Mouse (Mus musculus): Measurements from ENCODE around the gene Ptpn12. TPM values are rescaled to one million over a fixed set of nuclear protein-coding genes. Genes with fewer than 3 reads are reported as not detected.
"Not testable (repeated sequence)": the region's sequence is repeated elsewhere in the genome, so short reads cannot be mapped to it uniquely, and the experiment has no call there.

Gene Ptpn12
- polyA plus RNA-seq, 1 experiment from 2014 or later, result 24.6 TPM

DNA sequence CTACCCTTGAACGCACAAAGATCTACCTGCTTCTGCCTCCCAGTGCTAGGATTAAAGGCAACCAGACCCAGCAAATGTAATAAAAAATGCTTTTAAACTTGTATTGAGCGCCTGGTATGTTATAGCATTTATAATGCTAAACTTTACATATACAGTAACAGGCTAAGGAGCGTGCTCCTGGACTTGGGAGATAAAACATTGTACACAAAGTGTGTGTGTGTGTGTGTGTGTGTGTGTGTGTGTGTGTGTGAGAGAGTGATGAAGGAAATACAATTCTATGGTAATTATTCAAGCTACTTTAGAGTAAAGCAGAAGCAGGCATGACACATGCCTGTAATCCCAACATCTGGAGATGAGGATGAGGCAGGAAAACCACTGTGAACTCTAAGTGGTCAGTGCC is 99.4 kb downstream of the Ptpn12 start, which contains the start of gene Rsbn1l:
Rsbn1l (minus strand) TSS at position 101 of the 400 bp plus-strand sequence.
- WGBS, result 95% methylated on average over 3 of the region's 3 CpGs
- no peaks in the 10 kb centered on the region; the same call in 1 of the 2 replicates for H3K9me3 ChIP-seq (replicated peaks)
- no peak for DNase-seq (ENCODE audit: low spot score)
- H3K4me1 ChIP-seq, result 0 out of 2 replicates have a peak, but pooled peaks cover 4% of the 10 kb centered on the region
- H3K27me3 ChIP-seq (ENCODE audit: low read depth, poor library complexity, severe bottlenecking), result no peaks in the 10 kb centered on the region
- no peak within 1 kb of the TSS for H3K27ac ChIP-seq
- peaks cover 13% of the 10 kb centered on the region for H3K36me3 ChIP-seq
- H3K4me3 ChIP-seq, result no peak within 1 kb of the TSS

DNA sequence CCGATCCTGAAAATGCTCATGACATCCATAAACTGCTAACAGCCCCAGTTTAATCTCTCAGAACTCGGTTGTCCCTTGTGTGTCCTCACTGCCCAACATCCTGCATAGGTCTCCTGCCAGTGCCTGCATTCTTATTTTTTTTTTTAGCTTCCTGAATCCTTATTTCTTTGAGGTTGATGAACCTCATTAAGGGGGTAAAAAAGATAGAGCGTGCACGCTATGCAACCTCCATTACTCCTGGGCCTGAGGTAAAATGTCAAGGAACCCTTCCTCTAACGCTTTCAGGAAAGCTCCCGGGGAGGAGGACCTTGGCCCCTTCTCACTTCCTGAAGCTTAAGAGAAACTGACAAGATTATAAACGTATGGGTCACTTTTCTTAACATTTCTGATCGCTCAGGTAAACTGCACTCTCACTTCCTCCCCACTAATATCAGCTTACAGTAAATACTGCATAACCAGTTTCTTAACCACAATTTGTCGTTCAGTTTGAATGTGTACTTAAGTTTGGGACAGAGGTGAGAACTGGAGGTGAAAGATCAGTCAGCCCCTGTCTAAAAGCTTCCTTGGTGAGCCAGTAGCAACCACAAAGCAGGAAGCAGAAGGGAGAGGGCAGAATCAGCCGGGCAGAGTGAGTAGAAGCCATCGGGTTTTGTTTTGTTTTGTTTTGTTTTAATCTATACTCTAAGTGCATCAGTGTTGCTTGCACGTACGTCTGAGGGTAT is 100.4 kb downstream of the Ptpn12 start:
- Histone ChIP-seq H3K27ac (no peak overlapping the region), H3K4me3 (no peak overlapping the region), H3K27me3 (ENCODE audit: low read depth, poor library complexity, severe bottlenecking) (no peaks in the 10 kb centered on the region), H3K36me3 (peaks cover 13% of the 10 kb centered on the region), H3K4me1 (0 out of 2 replicates have a peak, but pooled peaks cover 4% of the 10 kb centered on the region), H3K9me3 (replicated peaks) (no peaks in the 10 kb centered on the region; the same call in 1 of the 2 replicates)
- DNase-seq (ENCODE audit: low spot score), result no peak
- WGBS, result 76% methylated on average over 13 of the region's 13 CpGs

DNA sequence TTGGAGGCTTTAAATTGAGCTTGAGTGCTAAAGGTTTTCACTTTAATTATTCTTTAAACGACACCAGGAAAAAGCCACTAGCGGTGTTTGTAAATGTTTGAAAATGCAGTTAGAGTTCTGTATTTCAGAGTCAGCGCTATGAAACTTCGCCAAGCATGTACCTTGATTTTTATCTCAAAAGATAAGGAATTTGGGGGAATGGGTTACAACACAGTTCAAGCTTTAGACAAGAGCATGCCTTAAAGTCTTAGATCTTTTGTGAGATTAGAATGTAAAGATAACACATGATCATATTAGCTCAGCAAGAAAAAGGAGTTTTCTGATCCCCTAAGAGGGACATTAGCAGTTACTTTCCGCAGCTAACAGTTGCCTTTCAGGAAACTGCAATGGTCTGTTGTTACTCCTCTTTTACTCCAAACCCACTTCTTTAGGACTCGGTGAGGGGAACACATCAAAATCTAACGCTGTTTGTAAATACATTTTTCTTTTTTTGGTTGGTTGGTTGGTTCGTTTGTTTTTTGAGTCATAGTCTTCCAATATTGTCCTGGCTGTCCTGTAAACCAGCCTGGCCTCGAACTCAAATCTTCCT is 103.3 kb downstream of the Ptpn12 start:
- Histone ChIP-seq H3K27me3 (ENCODE audit: low read depth, poor library complexity, severe bottlenecking) (no peaks in the 10 kb centered on the region), H3K9me3 (replicated peaks) (no peaks in the 10 kb centered on the region; the same call in 1 of the 2 replicates), H3K4me3 (peak overlapping the region; percentile 96), H3K4me1 (peaks cover 16% of the 10 kb centered on the region), H3K36me3 (peaks cover 10% of the 10 kb centered on the region), H3K27ac (peak overlapping the region; percentile 98)
- DNase-seq (ENCODE audit: low spot score), result no peak
- WGBS, result 21% methylated on average over 9 of the region's 9 CpGs

DNA sequence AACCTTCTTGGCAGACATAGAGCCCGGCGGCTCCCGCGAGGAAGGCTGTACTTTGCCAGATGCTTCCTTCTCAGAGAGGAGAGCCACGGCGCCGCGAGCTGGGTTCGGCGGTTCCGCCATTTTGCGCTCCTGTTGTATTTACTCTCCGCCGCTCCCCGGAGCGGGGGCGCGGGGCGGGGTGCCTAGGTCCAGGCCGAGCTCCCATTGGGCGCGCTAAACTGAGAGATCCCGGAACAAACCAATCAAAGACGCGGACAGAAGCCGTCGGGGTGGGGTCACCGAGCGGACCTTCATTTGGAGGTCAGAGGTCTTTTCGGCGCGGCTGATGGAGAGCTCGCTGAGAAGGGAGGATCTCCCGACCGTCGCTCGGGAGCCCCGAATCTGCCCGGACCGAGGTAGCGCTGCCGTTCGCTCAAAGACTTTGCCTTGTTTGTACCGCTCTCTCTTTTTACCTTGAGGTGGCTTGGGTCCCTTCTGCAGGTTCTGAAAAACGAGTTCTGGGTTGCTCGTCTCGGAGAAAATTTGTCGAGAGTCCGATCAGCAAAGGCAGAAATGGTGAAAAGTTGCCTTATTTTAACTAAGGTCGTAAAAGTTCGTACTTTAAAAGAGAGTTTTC is 103.9 kb downstream of the Ptpn12 start:
- peak; percentile 93 for DNase-seq (ENCODE audit: low spot score)
- Histone ChIP-seq H3K4me1 (peaks cover 16% of the 10 kb centered on the region), H3K27ac (peak overlapping the region; percentile 98), H3K27me3 (ENCODE audit: low read depth, poor library complexity, severe bottlenecking) (no peaks in the 10 kb centered on the region), H3K9me3 (replicated peaks) (no peaks in the 10 kb centered on the region; the same call in 1 of the 2 replicates), H3K36me3 (peaks cover 7% of the 10 kb centered on the region), H3K4me3 (peak overlapping the region; percentile 96)
- under 1% methylated on average over 51 of the region's 51 CpGs for WGBS

DNA sequence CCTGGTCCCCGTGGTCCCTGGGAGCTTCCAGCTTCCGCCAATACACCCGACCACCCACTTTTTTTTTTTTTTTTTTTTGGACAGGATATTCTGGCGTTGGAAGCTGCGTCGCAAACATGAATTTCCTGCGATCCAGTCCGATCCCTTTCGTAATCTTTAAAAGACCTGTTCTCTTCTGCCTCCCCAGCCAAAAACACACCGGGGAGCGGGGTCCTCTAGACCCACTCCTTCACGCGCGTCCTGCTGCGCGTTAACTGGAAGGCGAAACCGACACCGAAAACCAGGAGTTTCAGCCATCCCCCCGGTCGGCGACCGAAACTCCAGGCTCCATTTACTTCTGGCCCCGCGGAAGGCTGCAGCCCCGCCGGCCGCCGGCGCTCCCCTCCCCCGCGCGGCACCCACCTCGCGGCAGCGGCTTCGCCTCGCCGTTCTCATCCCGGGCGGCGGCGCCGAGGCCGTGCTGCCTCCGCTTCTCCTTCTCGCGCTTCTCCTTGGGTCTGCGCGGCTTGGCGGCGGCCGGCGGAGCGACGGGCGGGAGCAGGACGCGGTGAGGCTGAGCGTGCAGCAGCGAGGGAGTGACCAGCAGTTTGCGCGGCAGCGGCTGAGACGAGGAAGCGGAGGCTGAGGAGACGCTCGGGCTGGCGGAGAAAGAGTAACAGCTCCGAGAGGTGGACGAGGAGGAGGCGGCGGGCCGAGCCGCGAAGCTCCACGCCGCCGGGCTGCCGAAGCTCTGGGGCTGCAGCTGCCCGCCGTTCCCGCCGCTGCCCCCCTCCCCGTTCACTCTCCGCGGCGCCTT is 104.7 kb downstream of the Ptpn12 start:
- peak; percentile 75 for DNase-seq (ENCODE audit: low spot score)
- Histone ChIP-seq H3K36me3 (no peaks in the 10 kb centered on the region), H3K4me3 (peak overlapping the region; percentile 96), H3K27ac (peak overlapping the region; percentile 98), H3K27me3 (ENCODE audit: low read depth, poor library complexity, severe bottlenecking) (no peaks in the 10 kb centered on the region), H3K4me1 (peaks cover 16% of the 10 kb centered on the region), H3K9me3 (replicated peaks) (no peaks in the 10 kb centered on the region)
- under 1% methylated on average over 88 of the region's 88 CpGs for WGBS

DNA sequence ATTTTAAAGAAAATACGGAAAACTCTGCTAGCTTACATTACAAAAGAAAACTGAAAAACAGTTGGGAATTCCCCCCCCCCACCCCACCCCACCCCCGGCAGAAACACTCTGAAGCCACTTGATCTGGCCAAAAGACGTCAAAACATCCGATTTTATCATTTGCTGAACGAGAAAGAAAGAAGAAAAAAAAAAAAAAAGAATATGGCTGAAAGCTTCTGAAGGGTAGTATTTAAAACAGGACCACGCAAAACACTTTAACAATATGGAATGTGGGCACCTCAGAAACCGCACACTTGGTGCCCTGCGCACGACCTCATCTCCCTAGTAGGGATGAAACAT is 105.2 kb downstream of the Ptpn12 start:
- H3K4me3 ChIP-seq, result peak overlapping the region; percentile 96
- no peaks in the 10 kb centered on the region for H3K9me3 ChIP-seq (replicated peaks)
- WGBS, result under 1% methylated on average over 9 of the region's 9 CpGs
- peaks cover 16% of the 10 kb centered on the region for H3K4me1 ChIP-seq
- no peak for DNase-seq (ENCODE audit: low spot score)
- H3K36me3 ChIP-seq, result no peaks in the 10 kb centered on the region
- H3K27me3 ChIP-seq (ENCODE audit: low read depth, poor library complexity, severe bottlenecking), result no peaks in the 10 kb centered on the region
- peak overlapping the region; percentile 98 for H3K27ac ChIP-seq

DNA sequence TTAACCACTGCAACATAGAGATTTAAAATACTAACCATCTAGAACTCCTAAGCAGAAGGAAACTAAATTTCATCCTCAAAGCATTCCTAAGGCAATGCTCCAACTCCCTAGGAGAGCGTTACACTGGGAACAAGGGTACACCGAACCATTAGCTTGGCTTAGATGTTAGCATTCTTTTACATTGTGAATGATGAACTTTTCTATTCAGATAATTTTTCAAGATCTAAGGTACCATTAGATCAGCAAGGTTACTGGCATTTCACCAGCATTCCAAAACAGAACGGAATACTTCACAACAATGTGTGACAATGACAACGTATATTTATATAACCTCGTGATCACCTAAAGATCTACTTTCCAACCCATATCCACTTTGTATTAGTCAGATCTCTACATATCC is 105.6 kb downstream of the Ptpn12 start:
- peaks cover 19% of the 10 kb centered on the region for H3K4me1 ChIP-seq
- H3K27me3 ChIP-seq (ENCODE audit: low read depth, poor library complexity, severe bottlenecking), result no peaks in the 10 kb centered on the region
- 22% methylated on average over 5 of the region's 5 CpGs for WGBS
- H3K9me3 ChIP-seq (replicated peaks), result no peaks in the 10 kb centered on the region
- H3K27ac ChIP-seq, result peak overlapping the region; percentile 98; the same call in 1 of the 2 replicates
- no peaks in the 10 kb centered on the region for H3K36me3 ChIP-seq
- peak overlapping the region; percentile 96 for H3K4me3 ChIP-seq
- DNase-seq (ENCODE audit: low spot score), result no peak

DNA sequence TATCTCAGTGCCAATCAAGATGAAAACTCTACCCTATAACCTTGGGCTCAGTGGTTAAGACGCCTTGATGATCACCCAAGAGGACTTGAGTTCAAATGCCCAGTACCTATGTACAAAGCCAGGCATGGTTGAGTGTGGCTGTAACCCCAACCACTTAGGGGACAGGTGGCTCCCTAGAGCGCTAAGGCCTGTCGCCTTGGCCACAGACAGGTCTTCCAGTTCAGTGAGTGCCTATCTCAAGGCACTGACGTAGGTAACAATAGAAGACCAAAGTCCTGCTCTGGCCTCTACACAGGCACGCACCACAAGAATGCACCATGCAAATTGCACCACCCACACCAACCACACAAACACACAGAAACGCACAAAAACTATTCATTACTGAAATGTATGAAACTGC is 108.8 kb downstream of the Ptpn12 start:
- Histone ChIP-seq H3K27me3 (ENCODE audit: low read depth, poor library complexity, severe bottlenecking) (no peaks in the 10 kb centered on the region), H3K36me3 (no peaks in the 10 kb centered on the region), H3K27ac (no peak overlapping the region), H3K9me3 (replicated peaks) (no peaks in the 10 kb centered on the region), H3K4me1 (peaks cover 16% of the 10 kb centered on the region), H3K4me3 (no peak overlapping the region)
- 97% methylated on average over 6 of the region's 6 CpGs for WGBS
- DNase-seq (ENCODE audit: low spot score), result no peak

DNA sequence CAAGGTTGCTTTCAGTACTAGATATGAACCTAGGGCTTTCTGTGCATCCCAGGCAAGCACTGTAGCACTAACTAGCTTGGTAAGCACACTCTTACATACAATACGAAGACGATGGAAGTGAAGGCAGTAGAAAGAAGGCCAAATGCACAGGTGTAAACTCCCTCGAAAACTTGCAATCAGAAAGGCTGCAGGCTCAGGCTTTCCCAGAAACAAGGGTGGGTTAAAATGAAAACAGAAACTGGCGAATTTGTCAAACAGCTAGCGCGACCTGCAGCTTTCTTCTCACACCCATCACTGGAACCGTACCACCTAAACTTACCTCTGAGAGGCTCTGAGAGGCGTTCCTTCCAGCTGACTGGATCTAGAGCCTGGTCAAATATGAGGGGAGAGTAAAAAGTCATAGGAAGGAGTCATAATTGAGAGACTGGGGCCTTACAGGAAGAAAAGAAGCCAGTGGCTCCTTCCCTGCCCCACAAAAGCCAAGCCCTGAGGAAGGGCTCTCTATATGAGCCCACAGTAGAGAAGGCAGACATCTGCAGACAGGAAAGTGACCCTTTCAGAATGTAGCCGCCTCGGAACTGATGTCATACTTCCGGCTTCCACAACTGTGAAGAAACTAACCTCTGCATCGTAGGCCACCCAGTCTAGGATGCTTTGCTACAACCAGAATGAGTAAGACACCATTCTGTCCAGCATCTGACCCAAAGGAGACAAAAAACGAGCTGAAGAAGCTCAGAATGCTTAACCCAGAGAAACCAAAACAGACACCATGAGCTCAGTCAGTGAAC is 110.6 kb downstream of the Ptpn12 start:
- Histone ChIP-seq H3K9me3 (replicated peaks) (no peaks in the 10 kb centered on the region), H3K4me3 (no peak overlapping the region), H3K27ac (0 out of 2 replicates have a peak overlapping the region, but pooled peaks have one; percentile 11), H3K4me1 (peaks cover 20% of the 10 kb centered on the region), H3K27me3 (ENCODE audit: low read depth, poor library complexity, severe bottlenecking) (no peaks in the 10 kb centered on the region), H3K36me3 (no peaks in the 10 kb centered on the region)
- 87% methylated on average over 13 of the region's 13 CpGs for WGBS
- no peak for DNase-seq (ENCODE audit: low spot score)

DNA sequence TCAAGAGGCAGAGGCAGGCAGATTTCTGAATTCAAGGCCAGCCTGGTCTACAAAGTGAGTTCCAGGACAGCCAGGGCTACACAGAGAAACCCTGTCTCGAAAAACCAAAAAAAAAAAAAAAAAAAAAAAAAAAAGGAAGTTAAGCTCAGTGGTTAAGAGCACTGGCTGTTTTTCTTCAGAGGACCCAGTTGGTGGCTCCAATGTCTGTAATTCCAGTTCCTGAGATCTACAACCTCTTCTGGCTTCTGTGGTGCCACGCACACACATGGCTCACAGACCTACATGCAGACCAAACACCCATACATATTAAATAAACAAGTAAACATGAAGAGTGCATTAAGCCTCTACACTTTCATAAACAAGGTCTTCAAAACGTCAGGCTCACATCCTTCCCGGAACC is 111.9 kb downstream of the Ptpn12 start:
- H3K36me3 ChIP-seq; H3K4me3 ChIP-seq; H3K4me1 ChIP-seq; DNase-seq (ENCODE audit: low spot score); H3K9me3 ChIP-seq (replicated peaks); H3K27ac ChIP-seq; H3K27me3 ChIP-seq (ENCODE audit: low read depth, poor library complexity, severe bottlenecking): not testable (repeated sequence)
- 82% methylated on average over 3 of the region's 4 CpGs for WGBS

DNA sequence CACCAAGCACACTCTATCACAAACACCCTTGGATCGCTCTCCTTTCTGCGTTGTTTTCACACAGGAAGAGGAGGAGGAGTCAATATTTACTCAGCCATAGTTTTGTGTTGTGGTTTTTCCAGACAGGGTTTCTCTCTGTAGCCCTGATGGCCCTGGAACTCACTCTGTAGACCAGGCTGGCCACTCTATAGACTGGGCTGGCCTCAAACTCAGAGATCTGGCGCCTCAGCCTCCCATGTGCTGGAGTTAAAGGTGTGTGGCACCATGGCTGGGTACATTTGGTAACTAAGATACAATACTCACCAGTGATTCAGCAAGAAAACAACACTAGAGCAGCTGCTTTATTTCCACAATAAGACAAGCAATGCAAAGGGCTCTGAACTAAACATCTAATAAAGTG is 113.2 kb downstream of the Ptpn12 start:
- Histone ChIP-seq H3K36me3 (no peaks in the 10 kb centered on the region), H3K27ac (no peak overlapping the region), H3K4me1 (peaks cover 9% of the 10 kb centered on the region; the same call in 1 of the 2 replicates), H3K27me3 (ENCODE audit: low read depth, poor library complexity, severe bottlenecking) (no peaks in the 10 kb centered on the region), H3K4me3 (no peak overlapping the region), H3K9me3 (replicated peaks) (no peaks in the 10 kb centered on the region)
- WGBS, result 83% methylated on average over 3 of the region's 3 CpGs
- no peak for DNase-seq (ENCODE audit: low spot score)

DNA sequence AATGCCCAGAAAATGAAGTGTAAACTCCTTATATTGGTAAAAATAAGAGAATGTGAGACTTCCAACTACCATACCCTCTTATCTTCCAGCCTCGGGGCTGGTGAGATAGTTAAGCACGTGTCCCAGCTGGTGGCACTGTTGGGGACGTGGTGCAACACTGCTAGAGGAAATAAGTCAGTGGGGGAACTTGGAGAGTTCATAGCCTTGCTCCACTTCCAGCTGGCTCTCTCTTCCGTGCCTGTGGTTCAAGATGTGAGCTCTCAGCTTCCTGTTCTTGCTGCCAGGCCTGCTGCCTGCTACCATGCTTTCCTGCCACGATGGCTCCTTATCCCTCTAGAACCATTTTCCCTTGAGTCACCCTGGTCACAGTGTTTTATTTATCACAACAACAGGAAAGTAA is 114.5 kb downstream of the Ptpn12 start:
- Histone ChIP-seq H3K27ac (no peak overlapping the region), H3K4me1 (peaks cover 9% of the 10 kb centered on the region; the same call in 1 of the 2 replicates), H3K27me3 (ENCODE audit: low read depth, poor library complexity, severe bottlenecking) (no peaks in the 10 kb centered on the region), H3K36me3 (no peaks in the 10 kb centered on the region), H3K9me3 (replicated peaks) (no peaks in the 10 kb centered on the region), H3K4me3 (no peak overlapping the region)
- no peak for DNase-seq (ENCODE audit: low spot score)
- 60% methylated on average over 5 of the region's 5 CpGs for WGBS
